Mouse (Mus musculus): Measurements from ENCODE around the gene Gna11.

DNA sequence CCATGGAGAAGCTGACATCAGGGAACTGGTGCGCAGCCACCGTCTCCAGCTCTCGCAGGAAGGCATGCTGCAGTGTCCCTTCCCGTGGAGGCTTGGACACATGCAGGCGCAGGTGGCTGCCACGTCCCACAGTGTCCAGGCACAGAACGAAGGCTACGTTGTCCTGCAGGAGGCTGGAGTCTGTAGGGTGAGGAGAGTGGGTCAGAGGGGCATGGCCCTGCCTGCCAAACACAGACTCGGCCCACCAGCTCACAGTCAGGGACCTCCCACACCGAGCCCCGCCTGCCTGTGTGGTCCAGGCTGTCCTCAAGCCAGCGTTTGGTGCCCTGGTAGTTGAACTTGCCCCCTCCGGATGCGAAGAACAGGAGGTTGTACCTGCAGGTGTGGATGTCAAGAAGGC lies 55.0 kb downstream of the Gna11 start:
- no peak for TF ChIP-seq CTCF (IDR thresholded peaks at IDR 0.05; ENCODE audit: insufficient read depth, low read depth, low read length)
- no peak for TF ChIP-seq POLR2A (IDR thresholded peaks at IDR 0.05; ENCODE audit: insufficient read depth, low read depth, low read length)
